Mouse (Mus musculus) heart, embryonic 13.5 days (tissue): Measurements from ENCODE around the gene Rnf182. TPM values are rescaled to one million over a fixed set of nuclear protein-coding genes. Genes with fewer than 3 reads are reported as not detected.
A peak's percentile ranks its signal among the peaks of the same experiment; 100 is the strongest.

Source experiments
- ATAC-seq: fragments of 200-750 bp; cut with Nextera tagmentation; 2 replicates; pipeline ENCODE4 v1.8.0; 2017; ENCODE audit warnings: moderate TSS enrichment; ENCODE audit not compliant: insufficient number of reproducible peaks, low FRiP score, low TSS enrichment; ENCODE audit errors: extremely low read depth
- H3K27ac ChIP-seq: fragments of 300-500 bp; sonication (generic); replicated peaks from 2 replicates; pipeline ENCODE4 v1.5.1; 2015; ENCODE audit warnings: moderate library complexity, mild to moderate bottlenecking, inconsistent platforms
- H3K27me3 ChIP-seq: fragments of 300-500 bp; sonication (generic); replicated peaks from 2 replicates; pipeline ENCODE4 v1.6.1; 2015; ENCODE audit warnings: mild to moderate bottlenecking, inconsistent platforms
- H3K36me3 ChIP-seq: fragments of 300-500 bp; sonication (generic); 2 replicates; pipeline ENCODE4 v1.6.1; 2015; ENCODE audit warnings: mild to moderate bottlenecking, inconsistent platforms
- H3K4me1 ChIP-seq: fragments of 300-500 bp; sonication (generic); 2 replicates; pipeline ENCODE4 v1.6.1; 2015; ENCODE audit warnings: inconsistent platforms
- H3K4me2 ChIP-seq: fragments of 300-500 bp; sonication (generic); 2 replicates; pipeline ENCODE4 v1.6.1; 2015; ENCODE audit warnings: inconsistent platforms, mild to moderate bottlenecking, moderate library complexity
- H3K4me3 ChIP-seq: fragments of 300-500 bp; sonication (generic); 2 replicates; pipeline ENCODE4 v1.5.1; 2015; ENCODE audit warnings: moderate library complexity, mild to moderate bottlenecking, inconsistent platforms
- H3K9ac ChIP-seq: fragments of 300-500 bp; sonication (generic); 2 replicates; pipeline ENCODE4 v1.6.1; 2015; ENCODE audit warnings: inconsistent platforms, mild to moderate bottlenecking, moderate library complexity
- H3K9me3 ChIP-seq: fragments of 300-500 bp; sonication (generic); 2 replicates; pipeline ENCODE4 v1.6.1; 2016; ENCODE audit warnings: inconsistent platforms
- WGBS: fragments of 180-500 bp; shearing (Covaris S2); methylation state at CpG from one replicate; pipeline ENCODE4 v1.1.7; 2015; ENCODE audit warnings: mixed read lengths; 5-methylcytosine and 5-hydroxymethylcytosine counted together
- polyA plus RNA-seq: library from polyadenylated mRNA; unstranded; fragments of >200 nt; fragmentation: Nextera tagmentation; extraction: Ambion mirVana; gene quantifications from 2 replicates; pipeline ENCODE4 v1.2.1, GENCODE M21; 2015

Gene Rnf182
- polyA plus RNA-seq, 1 experiment from 2014 or later, result 1.8 TPM

- WGBS, result 40% methylated on average over 7 of the region's 7 CpGs
- ATAC-seq, result no peak
- Histone ChIP-seq H3K27me3 (peaks cover 2% of the 10 kb centered on the region; the same call in 1 of the 2 replicates), H3K4me3 (no peak overlapping the region), H3K4me1 (peaks cover 31% of the 10 kb centered on the region), H3K9ac (no peak overlapping the region), H3K27ac (no peak overlapping the region), H3K36me3 (no peaks in the 10 kb centered on the region), H3K4me2 (no peak overlapping the region), H3K9me3 (no peaks in the 10 kb centered on the region)
These were observed 88.0 kb downstream of the Rnf182 start for GRCm38 (mm10) chr13:43703471-43703870.

DNA sequence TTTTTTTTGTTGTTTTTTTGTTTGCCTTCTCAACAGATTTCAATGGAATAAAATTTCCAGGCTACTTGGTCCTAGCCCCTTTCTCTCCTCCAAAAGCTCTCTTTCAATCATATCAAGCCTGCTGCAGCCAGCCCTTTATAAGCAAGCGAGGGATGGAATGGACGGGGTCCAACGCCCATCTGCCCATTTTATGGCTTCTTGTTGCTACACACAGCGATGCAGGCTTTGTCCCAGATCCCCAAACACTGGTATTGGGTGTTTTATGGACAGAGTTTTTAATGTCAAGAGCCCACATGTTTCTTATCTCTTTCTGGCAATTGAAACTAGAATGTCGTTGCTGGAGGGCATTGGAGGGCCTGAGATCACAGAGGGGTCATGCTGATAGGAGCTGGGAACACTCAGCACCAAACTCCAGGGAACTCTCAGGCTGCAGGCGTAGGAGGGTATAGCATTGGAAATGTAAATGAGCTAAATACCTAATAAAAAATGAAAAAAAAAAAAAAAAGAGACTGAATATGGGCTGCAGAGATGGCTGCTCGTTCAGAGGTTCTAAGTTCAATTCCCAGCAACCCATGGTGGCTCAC lies 89.1 kb downstream of the Rnf182 start:
- peak; percentile 17; the same call in 1 of the 2 replicates for ATAC-seq
- H3K4me1 ChIP-seq, result peaks cover 31% of the 10 kb centered on the region
- no peaks in the 10 kb centered on the region for H3K36me3 ChIP-seq
- H3K9ac ChIP-seq, result no peak overlapping the region
- peaks cover 2% of the 10 kb centered on the region; the same call in 1 of the 2 replicates for H3K27me3 ChIP-seq
- H3K4me2 ChIP-seq, result no peak overlapping the region
- no peak overlapping the region for H3K4me3 ChIP-seq
- 38% methylated on average over 7 of the region's 7 CpGs for WGBS
- no peaks in the 10 kb centered on the region for H3K9me3 ChIP-seq
- H3K27ac ChIP-seq, result no peak overlapping the region

- Histone ChIP-seq H3K36me3 (no peaks in the 10 kb centered on the region), H3K9me3 (no peaks in the 10 kb centered on the region), H3K9ac (no peak overlapping the region), H3K27me3 (peaks cover 2% of the 10 kb centered on the region; the same call in 1 of the 2 replicates), H3K4me1 (peaks cover 31% of the 10 kb centered on the region), H3K4me3 (no peak overlapping the region), H3K27ac (no peak overlapping the region), H3K4me2 (no peak overlapping the region)
- 65% methylated on average over 4 of the region's 4 CpGs for WGBS
- ATAC-seq, result no peak
These were observed 90.9 kb downstream of the Rnf182 start for GRCm38 (mm10) chr13:43706387-43706786.

DNA sequence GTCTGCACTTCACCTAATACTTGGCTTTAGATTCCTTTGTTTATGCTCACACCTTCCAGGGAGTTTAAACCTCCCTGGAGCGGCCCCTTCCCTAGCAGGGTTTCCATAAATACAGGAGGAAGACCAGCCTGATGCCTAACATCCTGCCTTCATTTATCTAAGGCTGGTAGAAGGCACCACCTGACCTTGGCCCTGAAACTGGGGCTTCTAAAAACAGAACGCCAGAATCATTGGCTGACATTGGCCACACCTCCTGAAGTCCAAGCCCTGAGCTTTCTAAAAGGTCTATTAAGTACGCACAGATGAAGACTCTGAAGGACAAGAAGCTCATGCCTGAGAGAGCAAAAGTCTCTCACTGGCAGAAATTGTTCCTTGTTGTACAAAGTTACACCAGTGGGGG lies 94.0 kb downstream of the Rnf182 start:
- Histone ChIP-seq H3K9me3 (no peaks in the 10 kb centered on the region), H3K4me2 (no peak overlapping the region), H3K4me1 (peaks cover 16% of the 10 kb centered on the region), H3K9ac (no peak overlapping the region), H3K27me3 (no peaks in the 10 kb centered on the region), H3K36me3 (no peaks in the 10 kb centered on the region), H3K27ac (no peak overlapping the region), H3K4me3 (no peak overlapping the region)
- 49% methylated on average over 3 of the region's 3 CpGs for WGBS
- ATAC-seq, result no peak

GRCm38 (mm10) chr13:43711708-43712314 lies 96.3 kb downstream of the Rnf182 start:
- Histone ChIP-seq H3K27me3 (no peaks in the 10 kb centered on the region), H3K36me3 (no peaks in the 10 kb centered on the region), H3K9me3 (no peaks in the 10 kb centered on the region), H3K4me3 (no peak overlapping the region), H3K27ac (no peak overlapping the region), H3K4me1 (peaks cover 11% of the 10 kb centered on the region), H3K4me2 (no peak overlapping the region), H3K9ac (no peak overlapping the region)
- no peak for ATAC-seq
- WGBS, result 68% methylated on average over 7 of the region's 7 CpGs

DNA sequence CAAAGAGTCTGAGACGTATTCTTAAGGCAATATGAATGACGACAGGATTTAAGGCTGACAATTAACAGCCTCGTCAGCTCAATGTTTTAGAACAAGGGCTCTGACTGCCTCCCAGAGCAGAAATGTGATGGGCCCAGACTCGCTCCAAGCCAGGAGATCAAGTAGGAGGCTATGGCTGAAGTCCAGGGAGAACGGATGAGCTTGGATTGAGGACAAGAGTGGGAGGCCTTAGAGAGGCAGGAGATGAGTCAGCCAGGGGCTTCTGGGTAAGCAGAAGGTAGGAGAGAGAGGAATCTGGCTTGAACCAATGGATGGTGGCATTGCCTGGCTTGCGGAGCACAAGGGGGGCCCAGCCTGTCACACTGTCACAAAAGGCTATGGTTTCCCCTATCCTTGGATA lies 99.2 kb downstream of the Rnf182 start:
- Histone ChIP-seq H3K4me2 (no peak overlapping the region), H3K9ac (no peak overlapping the region), H3K27me3 (no peaks in the 10 kb centered on the region), H3K27ac (no peak overlapping the region), H3K4me3 (no peak overlapping the region), H3K9me3 (no peaks in the 10 kb centered on the region), H3K36me3 (no peaks in the 10 kb centered on the region), H3K4me1 (peaks cover 9% of the 10 kb centered on the region)
- ATAC-seq, result no peak
- WGBS, result 77% methylated on average over 6 of the region's 6 CpGs

DNA sequence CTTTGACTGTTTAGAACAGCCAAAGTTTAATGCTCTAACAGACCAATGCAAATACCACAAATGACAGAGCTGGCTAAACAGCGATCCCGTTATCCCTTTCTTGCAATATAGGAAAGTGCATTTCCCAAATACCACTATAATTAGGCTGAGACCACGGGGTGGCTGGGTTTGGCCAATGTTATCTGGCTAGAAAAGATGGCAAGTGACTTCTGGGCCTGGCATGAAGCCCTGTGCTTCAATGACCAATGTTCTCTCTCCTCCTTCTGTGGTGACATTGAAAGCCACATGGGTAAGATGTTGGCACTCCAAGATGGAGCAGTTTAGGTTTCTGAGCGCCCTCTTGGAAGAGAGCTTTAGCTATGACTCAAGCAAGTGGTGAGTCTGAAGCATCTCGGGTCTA lies 100.0 kb downstream of the Rnf182 start:
- H3K27ac ChIP-seq, result no peak overlapping the region
- H3K4me2 ChIP-seq, result no peak overlapping the region
- no peak for ATAC-seq
- WGBS, result 83% methylated on average over 5 of the region's 5 CpGs
- no peak overlapping the region for H3K9ac ChIP-seq
- H3K4me1 ChIP-seq, result peaks cover 16% of the 10 kb centered on the region
- H3K4me3 ChIP-seq, result no peak overlapping the region
- H3K27me3 ChIP-seq, result no peaks in the 10 kb centered on the region
- no peaks in the 10 kb centered on the region for H3K36me3 ChIP-seq
- H3K9me3 ChIP-seq, result no peaks in the 10 kb centered on the region

DNA sequence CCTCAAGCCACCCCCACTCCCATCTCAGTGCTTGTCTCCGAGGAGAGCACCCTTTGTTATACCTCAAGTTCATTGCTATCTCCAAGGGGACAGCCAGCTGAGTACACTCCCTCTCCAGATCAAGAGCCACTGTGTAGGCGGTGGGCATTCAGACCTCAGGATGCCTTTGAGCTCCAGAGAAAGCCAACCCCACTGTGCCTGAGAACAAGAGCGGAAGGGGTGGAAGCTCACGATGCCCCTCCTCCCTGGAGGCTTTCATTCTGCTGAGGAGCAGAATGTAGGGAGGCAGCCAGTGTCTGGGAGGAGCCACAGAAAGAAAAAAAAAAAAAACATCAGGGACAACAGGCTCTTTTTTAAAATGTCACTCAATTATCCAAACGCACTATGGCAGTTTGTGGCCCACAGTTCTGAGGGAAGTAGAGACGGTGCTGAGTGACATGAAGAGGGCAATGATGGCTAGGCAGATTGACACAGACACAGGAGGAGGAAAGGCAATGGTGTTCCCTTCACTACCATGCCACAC lies 101.1 kb downstream of the Rnf182 start:
- no peak overlapping the region for H3K27ac ChIP-seq
- no peaks in the 10 kb centered on the region for H3K27me3 ChIP-seq
- H3K9ac ChIP-seq, result no peak overlapping the region
- H3K9me3 ChIP-seq, result no peaks in the 10 kb centered on the region
- no peak overlapping the region for H3K4me3 ChIP-seq
- H3K4me2 ChIP-seq, result no peak overlapping the region
- H3K36me3 ChIP-seq, result no peaks in the 10 kb centered on the region
- no peak for ATAC-seq
- 47% methylated on average over 6 of the region's 6 CpGs for WGBS
- H3K4me1 ChIP-seq, result peaks cover 21% of the 10 kb centered on the region

GRCm38 (mm10) chr13:43718173-43718572 lies 102.7 kb downstream of the Rnf182 start:
- no peak overlapping the region for H3K9ac ChIP-seq
- H3K4me1 ChIP-seq, result peaks cover 21% of the 10 kb centered on the region
- H3K36me3 ChIP-seq, result no peaks in the 10 kb centered on the region
- WGBS, result 90% methylated on average over 7 of the region's 7 CpGs
- no peak for ATAC-seq
- H3K4me2 ChIP-seq, result no peak overlapping the region
- no peaks in the 10 kb centered on the region for H3K27me3 ChIP-seq
- no peak overlapping the region for H3K27ac ChIP-seq
- H3K4me3 ChIP-seq, result no peak overlapping the region
- H3K9me3 ChIP-seq, result no peaks in the 10 kb centered on the region

GRCm38 (mm10) chr13:43720496-43720895 lies 105.0 kb downstream of the Rnf182 start:
- H3K9me3 ChIP-seq, result no peaks in the 10 kb centered on the region
- no peaks in the 10 kb centered on the region for H3K36me3 ChIP-seq
- no peak overlapping the region for H3K9ac ChIP-seq
- ATAC-seq, result no peak
- no peak overlapping the region for H3K4me3 ChIP-seq
- peaks cover 23% of the 10 kb centered on the region for H3K4me1 ChIP-seq
- no peak overlapping the region for H3K27ac ChIP-seq
- H3K27me3 ChIP-seq, result no peaks in the 10 kb centered on the region
- WGBS, result 48% methylated on average over 8 of the region's 8 CpGs
- H3K4me2 ChIP-seq, result no peak overlapping the region
